Mouse (Mus musculus) layer of hippocampus, adult 2 months (tissue): ENCODE measurements around the gene Sept4. TPM values are rescaled to one million over a fixed set of nuclear protein-coding genes. Genes with fewer than 3 reads are reported as not detected.
A peak's percentile ranks its signal among the peaks of the same experiment; 100 is the strongest.

Experiments
- DNase-seq, 2 experiments: peaks; one replicate each; pipeline ENCODE4 v3.0.0; 2022; ENCODE audit warnings: low spot score in 2 of 2
- H3K27ac ChIP-seq: fragments of 200-600 bp; 2 replicates; pipeline ENCODE4 v1.8.1; 2022
- H3K4me3 ChIP-seq: fragments of 200-600 bp; 2 replicates; pipeline ENCODE4 v1.8.1; 2022; ENCODE audit warnings: mild to moderate bottlenecking
- CTCF ChIP-seq: fragments of 200-600 bp; conservative IDR thresholded peaks from 2 replicates; pipeline ENCODE4 v1.8.1; 2022; ENCODE audit warnings: antibody characterized with exemption, mild to moderate bottlenecking, moderate library complexity
- total RNA-seq, 2 experiments: library from RNA; stranded (reverse); gene quantifications; 2 replicates each; pipeline ENCODE4 v1.2.3; 2021

The Sept4 gene
- total RNA-seq, 2 experiments from 2014 or later: 139 to 159 TPM

DNA sequence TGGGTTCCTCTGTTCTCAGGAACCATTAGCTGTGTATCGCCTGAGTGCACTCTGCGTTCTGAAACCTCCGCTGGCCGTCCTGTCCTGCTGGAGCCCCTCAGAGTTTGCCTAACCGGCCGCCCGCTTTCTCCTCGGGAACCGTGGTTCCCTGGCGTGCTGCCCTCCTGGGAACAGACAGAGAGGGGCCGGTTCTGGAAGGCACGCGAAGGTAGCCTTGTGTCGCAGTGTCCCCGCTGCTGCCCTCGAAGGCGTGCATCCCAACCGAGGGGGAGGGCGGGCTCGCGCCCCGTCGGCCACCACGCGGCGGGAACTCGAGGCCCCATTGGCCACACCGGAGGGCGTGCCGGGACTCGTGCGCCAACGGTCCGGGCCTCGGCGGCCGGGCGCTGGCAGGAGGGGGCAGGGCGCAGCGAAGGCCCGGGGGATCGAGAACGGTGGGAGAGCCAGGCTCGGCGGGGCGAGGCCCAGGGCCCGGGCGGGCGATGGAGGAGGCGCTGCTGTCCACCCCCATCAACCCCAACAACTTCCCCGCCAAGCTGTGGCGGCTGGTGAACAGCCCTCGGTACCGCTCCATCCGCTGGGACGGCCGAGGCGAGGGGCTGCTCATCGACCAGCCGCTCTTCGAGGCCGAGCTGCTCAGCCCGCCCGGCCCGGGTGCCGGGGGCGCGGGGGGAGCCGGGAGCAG lies 48.2 kb downstream of the Sept4 start, which contains the start of gene Hsf5:
TSS of gene Hsf5 (plus strand) at position 375 of the 685 bp plus-strand sequence.
- DNase-seq: no peak
- Histone ChIP-seq H3K4me3 (no peak within 1 kb of the TSS), H3K27ac (peak within 1 kb of the TSS; percentile 49; the same call in 1 of the 2 replicates)
- TF ChIP-seq CTCF: no peak

DNA sequence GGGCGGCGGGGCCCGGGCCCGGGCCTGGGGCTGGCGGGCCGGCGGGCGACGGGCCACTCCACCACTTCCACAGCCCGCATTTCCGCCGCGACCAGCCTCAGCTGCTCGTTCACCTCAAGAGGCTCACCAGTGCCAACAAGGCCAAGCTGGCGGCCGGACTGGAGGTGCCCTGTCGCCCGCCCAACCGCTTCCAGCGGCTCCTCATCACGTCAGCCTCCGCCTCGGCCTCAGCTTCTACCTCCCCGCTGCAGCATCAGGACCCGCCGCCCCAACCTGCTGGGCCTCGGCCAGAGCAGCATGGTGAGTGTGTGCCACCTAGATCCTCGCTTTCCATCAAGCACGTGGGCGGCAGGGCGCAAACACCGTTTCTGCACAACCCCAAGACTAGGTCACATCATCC lies 48.9 kb downstream of the Sept4 start:
- no peak for TF ChIP-seq CTCF
- DNase-seq: no peak
- no peak overlapping the region for H3K27ac ChIP-seq
- H3K4me3 ChIP-seq: no peak overlapping the region

DNA sequence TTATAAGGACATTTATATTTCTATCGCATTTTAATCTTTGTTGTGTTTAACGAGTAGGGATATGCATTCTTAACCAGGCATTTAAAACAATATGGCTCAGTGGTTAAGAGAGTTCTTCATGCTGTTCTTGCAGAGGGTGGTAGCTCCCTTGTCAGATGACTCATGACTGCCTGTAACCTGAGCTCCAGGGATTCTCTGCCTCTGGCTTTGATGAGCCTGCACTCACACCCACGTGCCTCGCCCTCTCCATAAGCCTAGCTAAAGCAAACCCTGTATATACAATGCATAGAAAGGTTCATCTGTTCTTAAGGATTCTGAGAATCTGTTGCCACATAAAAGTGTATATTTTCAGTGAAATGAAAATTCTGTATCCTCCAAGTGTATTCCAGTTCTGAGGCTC lies 54.5 kb downstream of the Sept4 start:
- no peak overlapping the region for H3K4me3 ChIP-seq
- no peak for DNase-seq
- no peak for TF ChIP-seq CTCF
- no peak overlapping the region for H3K27ac ChIP-seq

DNA sequence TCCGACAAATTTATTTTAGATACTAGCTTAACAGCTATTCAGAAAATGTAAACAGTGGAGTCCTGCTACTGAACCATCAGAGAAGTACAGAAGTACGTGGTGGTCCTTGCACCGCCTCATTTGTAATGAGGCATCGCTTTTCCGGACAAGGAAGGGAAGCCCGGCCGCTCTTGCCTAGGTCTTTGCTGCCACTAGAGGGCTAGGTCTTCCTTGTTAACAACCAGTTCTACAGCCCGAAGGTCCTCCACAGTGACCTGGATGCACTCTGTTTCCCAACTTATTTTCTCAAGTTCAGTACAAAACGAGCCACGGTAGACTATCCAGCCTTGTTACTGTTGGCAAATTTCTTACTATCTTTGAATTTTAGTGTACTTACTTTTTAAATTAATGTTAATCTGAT lies 61.2 kb downstream of the Sept4 start:
- Histone ChIP-seq H3K27ac (no peak overlapping the region), H3K4me3 (no peak overlapping the region)
- TF ChIP-seq CTCF: peak; percentile 81
- no peak for DNase-seq

DNA sequence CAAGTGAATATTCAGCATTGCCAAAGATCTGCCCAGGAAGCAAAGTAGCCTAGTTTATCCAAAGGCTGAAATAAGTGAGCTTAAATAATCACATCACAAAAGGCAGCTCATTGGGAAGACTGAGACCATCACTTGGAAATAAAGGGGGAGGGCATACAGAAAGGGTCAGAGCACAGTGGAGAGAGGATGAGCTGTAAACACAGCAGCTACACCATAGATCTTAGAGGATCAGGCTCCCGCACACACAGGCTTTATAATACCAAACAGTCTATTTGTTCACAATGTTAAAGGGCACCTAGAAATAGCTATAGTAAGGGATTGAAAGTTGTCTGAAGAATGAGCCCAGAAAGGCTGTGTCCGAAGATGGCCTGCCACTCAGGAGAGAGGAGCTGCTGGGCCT lies 70.1 kb downstream of the Sept4 start:
- no peak for DNase-seq
- no peak for TF ChIP-seq CTCF
- Histone ChIP-seq H3K27ac (peak overlapping the region; percentile 76), H3K4me3 (peak overlapping the region; percentile 58)

DNA sequence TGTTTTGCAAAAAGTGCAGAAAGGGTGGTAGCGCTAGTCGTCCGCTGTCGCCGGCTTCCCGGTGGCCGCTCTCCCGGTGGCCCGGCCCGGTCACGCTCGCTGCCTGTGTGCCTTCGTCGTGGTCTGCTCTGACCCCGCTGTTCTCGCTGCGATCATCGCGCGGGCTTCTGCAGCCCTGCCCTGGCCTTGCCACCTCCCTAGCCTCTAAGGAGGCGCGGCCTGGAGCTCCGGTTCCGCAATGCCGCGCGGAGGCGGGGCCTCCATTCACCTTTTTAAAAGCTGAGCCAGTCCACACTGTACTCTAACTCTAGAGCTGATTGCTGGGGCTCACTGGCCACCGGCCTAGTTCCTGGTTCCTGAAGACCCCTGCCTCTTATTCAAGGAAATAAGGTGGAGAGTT lies 70.5 kb downstream of the Sept4 start:
- TF ChIP-seq CTCF: no peak
- DNase-seq: no peak
- Histone ChIP-seq H3K4me3 (peak overlapping the region; percentile 58), H3K27ac (peak overlapping the region; percentile 76)

Other genes with a start within 250 kb of the Sept4 start
- 100 to 1,000 TPM; 249 to 267 TPM for gene Ppm1e, start 209.9 kb upstream of the Sept4 start, total RNA-seq
- gene Rad51c, start 163.9 kb upstream of the Sept4 start, total RNA-seq: 1 to 10 TPM; 4.0 to 4.2 TPM
- under 1 TPM; 0.20 to 0.26 TPM for gene Tex14, start 163.8 kb upstream of the Sept4 start, total RNA-seq
- gene Gm11492, start 2.2 kb upstream of the Sept4 start, total RNA-seq: not detected
- 10 to 100 TPM; 81.5 to 89.0 TPM for gene Mtmr4, start 23.3 kb downstream of the Sept4 start, total RNA-seq
- gene Hsf5, start 48.3 kb downstream of the Sept4 start, total RNA-seq: under 1 TPM; 0.56 to 0.90 TPM
- 1 to 10 TPM; 3.1 to 3.9 TPM for gene Rnf43, start 93.8 kb downstream of the Sept4 start, total RNA-seq
- gene Supt4a, start 168.6 kb downstream of the Sept4 start, total RNA-seq: 10 to 100 TPM; 72.1 to 72.8 TPM
- 100 to 1,000 TPM; 155 to 175 TPM for gene Tspoap1, start 191.6 kb downstream of the Sept4 start, total RNA-seq
- not detected for gene Mpo, start 224.7 kb downstream of the Sept4 start, total RNA-seq